Mouse (Mus musculus) skeletal muscle tissue, postnatal 0 days (tissue): ENCODE results near the gene A430089I19Rik. TPM values are rescaled to one million over a fixed set of nuclear protein-coding genes. Genes with fewer than 3 reads are reported as not detected.

Experiments
- polyA plus RNA-seq: library from polyadenylated mRNA; unstranded; fragments of >200 nt; fragmentation: Nextera tagmentation; extraction: Ambion mirVana; gene quantifications from 2 replicates; pipeline ENCODE4 v1.2.1, GENCODE M21; 2015

The A430089I19Rik gene
- polyA plus RNA-seq = not detected in 2 replicates

GRCm38 (mm10) chr5:94306696-94307095 is at the start of gene A430089I19Rik:
TSS of gene A430089I19Rik (minus strand) at chr5:94306796.

GRCm38 (mm10) chr5:94339449-94339848 is 32.9 kb upstream of the A430089I19Rik start, which contains the start of gene AA792892:
TSS of gene AA792892 (plus strand) at chr5:94339749.

DNA sequence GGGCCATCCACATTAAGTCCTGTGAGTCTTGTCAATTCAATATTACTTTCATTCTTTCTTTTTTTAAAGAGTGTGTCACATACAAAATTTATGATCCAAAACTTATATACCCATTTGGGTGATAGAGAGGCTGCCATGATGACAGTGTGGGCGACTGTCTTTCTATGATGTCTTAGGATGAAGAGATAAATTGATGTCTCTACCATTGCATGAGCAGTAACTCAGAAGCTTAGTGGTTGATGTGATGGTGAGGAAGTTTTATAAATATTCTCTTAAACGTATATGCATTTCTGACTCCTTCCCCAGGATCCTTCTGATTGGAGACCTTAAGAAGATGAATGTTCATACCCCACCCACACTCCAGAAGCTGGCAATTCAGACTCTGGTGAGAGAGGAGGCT is 7.5 kb upstream of the A430089I19Rik start, which contains the start of gene Gm6502:
Gene Gm6502, plus strand, starts transcription at position 301 of the 400 bp plus-strand sequence.

Other genes starting within 250 kb of the A430089I19Rik start
- gene BC061212, start 236.3 kb downstream of the A430089I19Rik start, polyA plus RNA-seq = not detected in 2 replicates
- gene Gm6351, start 230.4 kb downstream of the A430089I19Rik start, polyA plus RNA-seq = not detected in 2 replicates
- not detected in 2 replicates for gene Gm3106, start 88.8 kb downstream of the A430089I19Rik start, polyA plus RNA-seq
- gene Gm6502, start 7.6 kb upstream of the A430089I19Rik start, polyA plus RNA-seq = not detected in 2 replicates
- gene AA792892, start 33.0 kb upstream of the A430089I19Rik start, polyA plus RNA-seq = not detected in 2 replicates
- not detected in 2 replicates for gene Gm7682, start 139.0 kb upstream of the A430089I19Rik start, polyA plus RNA-seq
- gene Gm3139, start 219.5 kb upstream of the A430089I19Rik start, polyA plus RNA-seq = not detected in 2 replicates